Mouse (Mus musculus) erythroblast, embryonic 14.5 days (primary cell): ENCODE measurements at regions not wholly inside any gene's neighbourhood (a gene's known extent, or its start where the extent isn't known, plus 50 kb on each side); places are given as distances from the start of the nearest gene placed in this dataset.

Experiments
- GATA1 ChIP-seq: IDR thresholded peaks from 2 replicates; pipeline ENCODE4 v1.6.1; 2012; ENCODE audit warnings: low read length, inconsistent platforms, mixed read lengths
- TAL1 ChIP-seq: IDR thresholded peaks from 3 replicates; pipeline ENCODE4 v1.6.1; 2012; ENCODE audit warnings: low read length, inconsistent platforms, mixed read lengths

DNA sequence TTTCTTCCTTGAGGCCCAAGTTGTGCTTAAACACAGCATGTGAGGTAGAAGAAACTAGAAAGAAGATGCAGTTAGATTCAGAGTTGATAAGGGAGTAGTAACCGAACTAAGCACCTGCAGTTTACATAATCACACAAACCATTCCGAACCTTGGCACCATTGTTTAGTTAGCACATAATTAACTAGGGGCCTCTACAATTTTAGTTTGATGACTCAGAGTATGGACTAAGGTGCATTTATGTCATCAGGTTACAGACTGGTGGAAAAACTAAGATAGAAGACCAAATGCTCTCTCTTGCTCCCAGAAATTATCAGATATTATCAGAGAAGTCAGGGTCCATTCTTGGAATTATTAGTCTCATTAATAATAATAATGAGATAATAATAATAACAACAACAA is 134.9 kb upstream of the Usp25 start:
- TF ChIP-seq GATA1: no peak
- no peak for TF ChIP-seq TAL1
